Mouse (Mus musculus) cerebellum, adult 9-11 months (tissue): ENCODE results near the gene Olfr1160.
"Not testable (repeated sequence)": the region's sequence is repeated elsewhere in the genome, so short reads cannot be mapped to it uniquely, and the experiment has no call there.

Experiments used
- DNase-seq: peaks from one replicate; pipeline ENCODE4 v3.0.0; 2022

Olfr1160 gene

DNA sequence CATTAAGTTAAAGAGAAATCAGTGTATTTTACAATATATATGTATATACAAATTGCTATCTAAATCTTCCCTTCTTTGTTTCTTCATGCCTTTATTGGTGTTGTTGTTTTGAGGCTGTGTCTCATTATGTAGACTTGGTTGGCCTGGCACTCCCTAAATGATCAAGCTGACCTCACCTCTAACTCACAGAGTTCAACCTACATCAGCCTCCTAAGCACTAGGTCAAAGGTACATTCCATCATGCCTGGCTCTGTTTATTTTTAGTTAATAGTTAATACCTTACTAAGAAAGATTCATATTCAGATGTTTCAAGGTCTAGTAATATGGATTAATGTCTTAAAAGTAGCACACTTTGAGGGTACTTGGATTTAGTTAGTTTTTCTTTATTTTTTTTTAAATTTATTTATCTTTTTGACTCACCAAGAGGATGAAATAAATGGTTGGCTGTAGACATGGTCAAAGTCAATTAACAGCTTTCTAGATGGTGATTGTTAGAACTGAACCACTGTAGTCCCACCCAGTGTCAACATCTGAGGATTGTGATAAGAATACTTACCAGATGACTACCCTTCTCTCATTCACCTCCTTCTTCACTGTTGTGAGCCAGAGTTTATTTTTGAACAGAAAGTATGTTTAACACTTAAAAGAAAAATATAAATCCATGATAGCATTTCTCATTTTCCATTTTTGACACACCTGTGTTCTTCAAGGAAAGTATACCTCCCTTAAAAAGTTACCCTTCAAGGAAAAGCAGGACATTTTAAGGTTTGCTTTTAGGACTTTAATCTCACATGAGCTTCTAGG is at the start of gene Olfr1160:
Gene Olfr1160 (minus strand): TSS at position 754 of the 804 bp plus-strand sequence.
- no peak for DNase-seq

DNA sequence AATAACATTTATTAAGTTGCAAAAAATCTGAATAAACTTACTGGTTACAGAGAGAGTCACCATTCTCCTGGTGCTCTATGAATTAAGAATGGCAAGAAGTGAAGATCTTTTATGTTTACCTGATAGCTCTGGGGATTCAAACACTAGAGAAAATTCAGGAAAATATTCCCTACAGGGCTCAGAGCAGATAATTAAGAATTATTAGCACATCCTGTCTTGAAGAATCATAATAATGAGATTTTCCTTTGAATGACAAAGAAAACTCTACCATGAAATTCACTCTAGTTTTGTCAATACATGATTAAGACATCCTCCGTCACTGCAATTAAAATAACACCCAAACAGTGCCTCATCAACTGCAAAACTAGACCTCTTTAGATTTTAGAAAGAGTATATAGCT is 43.0 kb upstream of the Olfr1160 start, which contains the start of gene Olfr1162:
Gene Olfr1162 (minus strand): TSS at position 101 of the 400 bp plus-strand sequence.
- DNase-seq, result no peak

DNA sequence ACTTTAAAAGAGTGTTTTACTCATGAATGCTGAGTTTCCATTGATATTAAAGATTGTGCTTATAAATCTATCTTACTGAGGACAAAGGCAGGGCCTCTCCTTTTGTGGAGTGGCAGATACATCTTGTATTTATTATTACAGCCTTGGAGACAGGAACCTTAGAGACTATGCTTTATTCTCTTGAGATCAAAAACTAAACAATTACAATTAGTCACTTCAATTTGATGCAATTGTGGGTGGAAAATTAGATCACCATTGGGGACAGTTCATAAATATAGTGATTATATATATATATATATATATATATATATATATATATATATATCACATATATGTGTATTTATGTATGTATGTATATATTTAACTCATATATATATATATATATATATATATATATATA is 29.5 kb upstream of the Olfr1160 start, which contains the start of gene Olfr73:
Gene Olfr73 (minus strand): TSS at position 101 of the 400 bp plus-strand sequence.
- DNase-seq, result no peak

DNA sequence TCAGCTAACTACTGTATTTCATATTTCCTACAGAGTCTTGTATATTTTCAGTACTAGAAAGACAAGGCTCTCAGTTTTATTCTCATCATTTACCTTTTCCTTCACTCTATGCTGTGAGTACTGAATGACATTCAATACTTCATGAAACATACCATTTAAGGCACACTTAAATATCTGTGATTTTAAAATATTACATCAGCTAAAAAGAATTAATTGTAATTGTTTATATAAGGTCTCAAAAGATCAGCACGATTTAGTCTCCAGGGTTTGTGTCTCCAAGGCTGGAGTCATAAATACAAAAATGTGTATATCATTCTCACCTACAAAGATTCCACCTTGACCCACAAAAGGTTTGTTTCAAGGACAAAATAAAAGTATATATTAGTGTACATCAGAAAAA is 14.4 kb upstream of the Olfr1160 start, which contains the start of gene Olfr1161:
Gene Olfr1161 (plus strand): TSS at position 301 of the 400 bp plus-strand sequence.
- not testable (repeated sequence) for DNase-seq

DNA sequence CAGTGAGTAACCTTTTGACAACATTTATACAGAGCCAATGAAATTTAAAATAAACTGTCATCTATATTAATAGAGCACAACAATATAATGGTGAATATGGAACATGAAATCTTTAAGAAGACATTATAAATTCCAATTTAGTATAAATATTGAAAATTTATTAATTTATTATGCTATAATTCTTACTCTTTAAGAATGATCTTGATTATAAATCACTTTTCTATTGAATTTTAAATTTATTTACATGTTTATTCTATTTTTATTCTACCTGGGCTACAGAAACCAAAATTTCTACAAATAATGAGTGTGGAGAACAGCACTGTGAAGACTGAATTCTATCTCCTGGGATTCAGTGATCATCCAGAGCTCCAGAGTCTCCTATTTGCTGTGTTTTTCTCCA is 18.3 kb downstream of the Olfr1160 start, which contains the start of gene Olfr1158:
Gene Olfr1158 (plus strand): TSS at position 301 of the 400 bp plus-strand sequence.
- no peak for DNase-seq

DNA sequence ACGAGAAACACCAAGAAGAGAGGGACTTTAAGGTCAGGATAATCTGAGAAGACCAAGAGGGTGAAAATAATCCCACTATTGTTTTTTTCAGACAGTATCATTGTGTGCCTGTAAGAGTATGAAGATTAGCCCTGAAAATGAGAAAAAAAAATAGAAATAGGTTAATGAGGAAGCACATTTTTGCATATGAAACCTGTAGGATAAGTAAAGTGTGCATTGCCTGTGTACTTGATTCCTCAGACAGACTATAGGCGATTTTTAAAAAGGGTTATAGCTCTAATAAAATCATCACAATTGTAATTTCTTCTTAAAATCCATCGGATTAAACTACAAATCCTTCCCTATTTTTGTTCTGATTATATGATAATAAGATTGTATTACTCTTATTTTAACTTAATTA is 33.5 kb downstream of the Olfr1160 start, which contains the start of gene Olfr74:
Gene Olfr74 (minus strand): TSS at position 101 of the 400 bp plus-strand sequence.
- no peak for DNase-seq

DNA sequence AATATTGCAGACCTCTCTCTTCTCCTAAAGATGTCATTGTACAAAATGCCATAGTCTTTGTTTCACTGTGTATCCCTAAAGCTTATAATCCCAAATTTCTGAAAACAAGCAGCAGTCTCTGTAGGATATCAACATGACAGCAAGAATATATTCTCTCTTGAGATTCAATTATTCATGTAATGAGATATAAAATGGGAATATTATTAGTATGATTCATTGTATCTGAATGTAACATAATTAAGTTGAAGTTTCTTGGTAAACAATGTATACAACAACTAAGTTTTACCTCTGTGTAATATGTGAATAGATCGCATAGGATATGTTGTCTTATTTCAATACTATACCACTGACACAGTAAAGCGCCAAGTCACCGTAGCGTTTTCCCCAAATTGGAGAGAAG is 39.9 kb downstream of the Olfr1160 start, which contains the start of gene Olfr1157:
Gene Olfr1157 (minus strand): TSS at position 101 of the 400 bp plus-strand sequence.
- DNase-seq, result no peak

DNA sequence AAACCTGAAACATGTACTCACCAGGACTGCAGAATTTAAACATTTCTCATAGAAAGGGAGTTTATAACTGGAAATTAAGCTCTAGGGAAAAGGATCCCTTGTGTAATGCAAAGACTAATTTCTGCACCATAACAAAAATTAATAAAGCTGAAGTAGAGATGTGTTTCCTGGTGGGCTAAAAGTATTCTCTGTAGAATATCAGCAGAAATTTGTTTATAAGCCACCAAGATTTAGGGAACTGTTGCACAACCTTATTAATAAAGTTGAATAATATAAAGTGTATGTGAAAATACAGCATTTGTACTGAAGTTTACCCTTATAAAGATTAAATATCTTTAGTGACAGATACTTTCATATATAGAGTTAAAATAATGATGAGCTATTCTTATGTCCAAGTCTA is 55.1 kb downstream of the Olfr1160 start, which contains the start of gene Olfr1156:
Gene Olfr1156 (minus strand): TSS at position 101 of the 400 bp plus-strand sequence.
- DNase-seq, result no peak
